Mouse (Mus musculus): ENCODE results near the gene Nfil3. TPM values are rescaled to one million over a fixed set of nuclear protein-coding genes. Genes with fewer than 3 reads are reported as not detected.

The Nfil3 gene
- total RNA-seq, 2 experiments from 2014 or later = 18.8 to 22.0 TPM

GRCm38 (mm10) chr13:52985508-52986214, 4.8 kb upstream of the Nfil3 start:
- no peak for DNase-seq (ENCODE audit: low spot score in 2 of 2)

GRCm38 (mm10) chr13:52982703-52983102, 1.8 kb upstream of the Nfil3 start:
- DNase-seq (ENCODE audit: low spot score in 2 of 2) = peak; percentile 81 to 97

- DNase-seq (ENCODE audit: low spot score in 2 of 2) = peak; percentile 11 to 53
Measured at GRCm38 (mm10) chr13:52981441-52982281, 788 bp upstream of the Nfil3 start.

GRCm38 (mm10) chr13:52980211-52980950, 492 bp downstream of the Nfil3 start:
- DNase-seq (ENCODE audit: low spot score in 2 of 2) = peak; percentile 72 to 85

GRCm38 (mm10) chr13:52979331-52980051, 1.4 kb downstream of the Nfil3 start:
- peak; percentile 7 to 41 for DNase-seq (ENCODE audit: low spot score in 2 of 2)

- DNase-seq (ENCODE audit: low spot score in 2 of 2) = peak in 1 of 2 experiments; percentile 30
Measured at GRCm38 (mm10) chr13:52978321-52978981, 2.4 kb downstream of the Nfil3 start.

GRCm38 (mm10) chr13:52977757-52978156, 3.1 kb downstream of the Nfil3 start:
- no peak for DNase-seq (ENCODE audit: low spot score in 2 of 2)

GRCm38 (mm10) chr13:52977221-52977609, 3.7 kb downstream of the Nfil3 start:
- DNase-seq (ENCODE audit: low spot score in 2 of 2) = no peak

GRCm38 (mm10) chr13:52976510-52977220, 4.2 kb downstream of the Nfil3 start:
- DNase-seq (ENCODE audit: low spot score in 2 of 2) = peak in 1 of 2 experiments; percentile 51

- DNase-seq (ENCODE audit: low spot score in 2 of 2) = no peak
Measured at GRCm38 (mm10) chr13:52976130-52976509, 4.8 kb downstream of the Nfil3 start.

- DNase-seq (ENCODE audit: low spot score in 2 of 2) = no peak
Measured at GRCm38 (mm10) chr13:52974676-52975075, 6.2 kb downstream of the Nfil3 start.

GRCm38 (mm10) chr13:52973427-52973826, 7.4 kb downstream of the Nfil3 start:
- peak in 1 of 2 experiments; percentile 46 for DNase-seq (ENCODE audit: low spot score in 2 of 2)

- DNase-seq (ENCODE audit: low spot score in 2 of 2) = no peak
Measured at GRCm38 (mm10) chr13:52972626-52973025, 8.2 kb downstream of the Nfil3 start.

GRCm38 (mm10) chr13:52970876-52971275, 10.0 kb downstream of the Nfil3 start:
- no peak for DNase-seq (ENCODE audit: low spot score in 2 of 2)

GRCm38 (mm10) chr13:52962922-52963321, 18.0 kb downstream of the Nfil3 start:
- DNase-seq (ENCODE audit: low spot score in 2 of 2) = no peak

- DNase-seq (ENCODE audit: low spot score in 2 of 2) = no peak
Measured at GRCm38 (mm10) chr13:52962361-52962760, 18.5 kb downstream of the Nfil3 start.

- no peak for DNase-seq (ENCODE audit: low spot score in 2 of 2)
Measured at GRCm38 (mm10) chr13:52953779-52954553, 26.9 kb downstream of the Nfil3 start.

- DNase-seq (ENCODE audit: low spot score in 2 of 2) = no peak
Measured at GRCm38 (mm10) chr13:52949211-52949610, 31.7 kb downstream of the Nfil3 start.

GRCm38 (mm10) chr13:52947545-52947944, 33.3 kb downstream of the Nfil3 start:
- no peak for DNase-seq (ENCODE audit: low spot score in 2 of 2)
